Mouse (Mus musculus): ENCODE measurements around the gene Hadhb.

DNA sequence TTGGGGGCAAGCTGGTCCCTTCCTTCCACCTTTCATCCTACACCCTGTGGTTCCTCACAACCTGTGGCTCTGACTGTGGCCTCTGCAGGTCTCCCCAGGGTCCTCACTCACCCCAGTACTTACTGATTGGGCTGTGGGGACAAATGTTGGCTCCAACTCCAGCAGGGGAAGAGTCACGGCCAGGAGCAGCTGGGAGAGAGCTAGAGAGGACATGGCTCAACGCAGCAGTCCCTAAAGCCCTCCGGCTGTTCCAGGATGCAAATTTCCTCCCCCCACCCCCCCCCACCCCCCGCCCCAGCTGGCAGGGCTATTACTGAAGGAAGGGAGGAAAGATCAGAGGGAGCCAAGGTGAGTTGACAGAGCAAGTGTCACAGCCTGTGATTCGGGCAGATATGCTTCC is 50.4 kb downstream of the Hadhb start, which contains the start of gene Adgrf3:
- TF ChIP-seq ZC3H11A (IDR thresholded peaks at IDR 0.05; ENCODE audit: low read depth, low read length) = no peak
- no peak for TF ChIP-seq CTCF (conservative IDR thresholded peaks at IDR 0.05 in 1 of 2, IDR thresholded peaks at IDR 0.05 in 1 of 2; ENCODE audit: low read depth in 2 of 2, low read length in 2 of 2)
- no peak for TF ChIP-seq GABPA (IDR thresholded peaks at IDR 0.05; ENCODE audit: insufficient replicate concordance, low read depth, low read length)
